Mouse (Mus musculus) left cerebral cortex, postnatal 4 days (tissue): ENCODE results near the gene Lactb. TPM values are rescaled to one million over a fixed set of nuclear protein-coding genes. Genes with fewer than 3 reads are reported as not detected.
A peak's percentile ranks its signal among the peaks of the same experiment; 100 is the strongest.

ENCODE experiments used
- DNase-seq: peaks from one replicate; pipeline ENCODE4 v3.0.0-alpha.2; 2022
- intact Hi-C: fragments of 180-260 bp; cut with DNase I; formaldehyde crosslinking; loops from one replicate; pipeline ENCODE4 v1.15.1; 2025
- total RNA-seq, 2 experiments: library from RNA; stranded (reverse); gene quantifications; 2 replicates each; pipeline ENCODE4 v1.2.3; 2021

The Lactb gene
- total RNA-seq = 10 to 100 TPM; 15.9 to 19.4 TPM

DNA sequence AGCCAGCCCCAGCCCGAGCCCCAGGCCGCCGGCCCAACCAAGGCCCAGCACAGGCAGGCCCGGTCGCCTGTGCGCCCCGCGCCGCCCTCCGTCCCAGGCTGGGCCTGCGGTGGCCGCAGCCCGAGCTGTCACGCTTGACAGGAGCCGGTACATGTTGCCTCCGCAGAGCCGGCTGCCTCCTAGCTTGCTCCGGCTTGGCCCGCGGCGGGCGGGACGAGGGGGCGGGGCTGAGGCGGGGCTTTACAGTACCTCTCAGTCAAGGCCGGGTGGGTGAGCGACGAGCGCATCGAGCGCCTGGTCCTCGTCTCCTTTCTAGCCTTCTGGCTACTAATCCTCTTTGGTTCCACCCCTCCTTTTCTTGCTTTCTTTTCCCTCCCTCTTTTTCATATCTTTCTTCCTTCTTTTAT lies at the start of gene Lactb:
Lactb (minus strand) TSS at position 246 of the 407 bp plus-strand sequence.
- intact Hi-C loops = loop anchor here (10.0 kb wide), 1 partner anchor 460 kb away; the partner anchor contains the start of gene Fbxl22
- peak; percentile 97 for DNase-seq

GRCm38 (mm10) chr9:67023371-67023770 lies 48.1 kb upstream of the Lactb start:
- no peak for DNase-seq
- intact Hi-C loops = no loop called here

DNA sequence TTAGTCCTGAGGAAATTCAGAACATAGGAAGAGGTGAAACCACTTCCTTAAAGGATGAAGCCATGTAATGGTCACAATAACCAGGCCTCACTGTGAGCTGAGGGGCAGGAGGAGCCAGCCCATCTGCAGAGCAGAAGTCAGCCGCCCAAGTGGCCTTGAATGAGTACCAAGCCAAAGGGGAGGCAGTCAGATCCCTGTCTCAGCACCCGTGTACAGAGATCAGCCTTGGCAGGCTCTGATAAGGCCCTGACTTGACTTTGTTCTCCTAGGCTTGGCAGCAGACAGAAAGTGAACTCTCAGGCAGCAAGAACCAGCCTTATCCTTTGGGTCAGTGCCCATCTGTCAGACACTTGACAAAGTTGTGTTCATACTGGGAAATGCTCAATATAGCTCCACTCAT lies 44.8 kb upstream of the Lactb start:
- intact Hi-C loops = no loop called here
- no peak for DNase-seq

DNA sequence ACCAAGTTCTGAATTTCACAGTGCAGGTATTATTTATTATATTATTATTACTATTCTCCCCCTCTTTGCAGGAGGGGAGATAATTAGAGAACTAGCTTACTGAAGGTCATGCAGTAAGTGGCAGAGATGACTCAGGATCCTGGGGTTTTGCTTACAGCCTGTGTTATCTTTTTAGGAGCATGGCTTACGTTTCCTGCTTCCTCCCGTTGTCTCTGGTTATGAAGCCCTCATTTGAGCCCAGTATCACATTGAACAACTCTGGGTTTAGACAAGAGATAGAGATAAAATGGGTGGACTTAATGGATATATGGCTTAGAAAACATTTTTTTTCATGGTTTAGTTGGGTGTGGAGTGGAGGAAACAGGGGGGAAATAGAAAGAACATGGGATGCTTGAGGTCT lies 38.2 kb upstream of the Lactb start:
- no peak for DNase-seq
- intact Hi-C loops = no loop called here

- intact Hi-C loops = no loop called here
These were observed 37.2 kb upstream of the Lactb start for GRCm38 (mm10) chr9:67012470-67012869.

GRCm38 (mm10) chr9:67011483-67011882 lies 36.2 kb upstream of the Lactb start:
- no peak for DNase-seq
- intact Hi-C loops = no loop called here

More at GRCm38 (mm10) chr9:67012470-67012869, 37.2 kb upstream of the Lactb start:
- DNase-seq = peak; percentile 76

DNA sequence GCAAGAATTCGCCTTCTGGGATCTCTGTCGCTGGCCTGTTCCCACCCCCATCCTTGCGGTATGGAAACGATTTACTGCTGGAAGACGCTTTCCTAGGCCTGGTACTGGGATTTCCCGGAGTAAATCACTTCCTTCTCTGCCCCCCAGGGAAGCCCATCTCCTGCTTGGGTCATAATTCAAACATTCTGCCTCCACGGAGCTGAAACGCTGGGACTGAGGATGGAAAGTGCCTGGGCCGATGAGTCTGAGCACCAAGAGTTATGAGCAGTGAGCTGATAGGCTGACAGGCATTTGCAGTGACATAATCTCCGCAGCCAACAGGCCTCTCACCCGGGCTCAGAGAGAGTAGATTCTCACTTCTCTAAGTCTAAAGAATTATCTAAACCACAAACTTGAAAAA lies 33.5 kb upstream of the Lactb start:
- intact Hi-C loops = no loop called here
- DNase-seq = no peak

DNA sequence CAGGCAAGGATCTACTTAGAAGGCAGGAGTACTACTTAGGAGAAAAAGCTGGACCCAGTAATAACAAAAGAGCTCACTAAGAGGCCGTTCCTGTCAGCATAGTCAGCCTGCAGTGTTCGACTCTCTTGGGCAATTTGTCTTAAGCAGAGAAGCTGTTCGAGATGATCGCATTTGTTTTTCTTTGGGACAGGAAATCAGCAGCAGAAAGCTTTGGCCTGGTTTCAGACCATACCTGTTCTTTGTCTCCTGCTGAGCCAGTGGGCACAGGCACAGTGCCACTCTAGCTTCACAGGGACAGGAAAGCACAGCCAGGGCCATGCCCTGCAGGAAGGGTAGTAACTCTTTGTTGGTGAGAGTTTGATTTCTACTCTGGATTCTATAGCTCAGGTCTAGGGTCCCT lies 31.1 kb upstream of the Lactb start:
- DNase-seq = no peak
- intact Hi-C loops = no loop called here

- intact Hi-C loops = no loop called here
- peak; percentile 65 for DNase-seq
These were observed 30.0 kb upstream of the Lactb start for GRCm38 (mm10) chr9:67005161-67005742.

DNA sequence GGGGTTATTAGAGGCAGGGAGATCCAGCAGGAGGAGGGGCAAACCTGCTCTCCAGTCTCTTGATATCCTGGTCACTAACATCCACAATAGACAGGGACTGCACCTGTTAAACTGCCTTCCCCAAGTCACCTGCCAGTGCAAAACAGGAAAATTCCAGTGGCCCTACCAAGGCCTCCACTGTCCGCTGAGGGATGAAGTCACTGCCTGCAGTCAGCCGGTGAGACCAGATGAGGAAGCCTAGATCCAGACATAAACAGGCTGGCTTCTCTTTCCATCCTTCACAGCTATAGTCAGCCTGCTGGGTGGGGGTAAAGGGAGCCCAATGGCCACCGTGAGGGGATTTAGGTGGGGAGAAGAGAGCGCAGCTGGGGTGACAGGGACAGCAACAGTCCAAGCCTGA lies 28.4 kb upstream of the Lactb start:
- no peak for DNase-seq
- intact Hi-C loops = loop anchor here (5.0 kb wide), 1 partner anchor 39 kb away; no protein-coding TSS in a partner anchor

DNA sequence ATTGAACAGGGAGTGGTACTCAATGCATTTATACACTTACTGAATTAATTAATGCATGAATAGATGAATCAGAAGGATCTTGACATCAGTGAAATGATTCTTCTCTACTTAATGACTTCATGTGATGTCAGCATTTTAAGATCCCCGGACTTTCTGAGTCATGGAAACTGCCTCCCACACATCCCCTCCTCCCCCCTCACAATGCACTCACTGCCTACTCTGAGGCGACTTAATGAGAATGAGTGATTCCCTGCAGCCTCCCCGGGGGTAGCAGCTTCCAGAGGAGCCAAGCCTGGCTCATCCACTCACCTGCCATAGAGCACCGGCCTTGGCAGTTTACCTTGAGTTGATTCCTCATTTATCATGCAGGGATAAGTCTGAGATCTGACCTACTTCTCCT lies 27.9 kb upstream of the Lactb start:
- no peak for DNase-seq
- intact Hi-C loops = loop anchor here (5.0 kb wide), 1 partner anchor 39 kb away; no protein-coding TSS in a partner anchor

DNA sequence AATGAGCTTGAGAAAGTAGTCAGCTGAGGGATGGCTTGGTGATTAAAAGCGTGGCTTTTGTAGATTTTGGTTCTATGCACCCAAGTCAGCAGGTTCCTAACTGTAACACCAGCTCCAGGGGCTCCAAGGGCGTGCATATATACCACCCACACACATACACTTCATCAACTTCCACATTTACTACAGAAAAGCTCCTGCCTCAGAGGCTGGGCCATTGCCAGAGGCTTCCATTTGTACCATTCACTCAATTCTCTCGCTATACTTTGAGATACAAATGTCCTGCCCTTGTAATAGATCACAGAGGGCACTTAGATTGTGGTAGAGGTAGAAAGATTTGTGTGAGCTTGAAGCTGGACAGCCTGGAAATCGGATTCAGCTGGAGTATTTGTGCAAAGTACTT lies 26.2 kb upstream of the Lactb start:
- DNase-seq = no peak
- intact Hi-C loops = loop anchor here (5.0 kb wide), 1 partner anchor 41 kb away; no protein-coding TSS in a partner anchor

GRCm38 (mm10) chr9:67001050-67001449 lies 25.8 kb upstream of the Lactb start:
- peak; percentile 81 for DNase-seq
- intact Hi-C loops = loop anchor here (5.0 kb wide), 1 partner anchor 41 kb away; no protein-coding TSS in a partner anchor

GRCm38 (mm10) chr9:66999698-67000097 lies 24.4 kb upstream of the Lactb start:
- intact Hi-C loops = loop anchor here (5.0 kb wide), 1 partner anchor 43 kb away; no protein-coding TSS in a partner anchor
- no peak for DNase-seq

GRCm38 (mm10) chr9:66991750-66992410 lies 16.6 kb upstream of the Lactb start:
- intact Hi-C loops = no loop called here
- DNase-seq = no peak

DNA sequence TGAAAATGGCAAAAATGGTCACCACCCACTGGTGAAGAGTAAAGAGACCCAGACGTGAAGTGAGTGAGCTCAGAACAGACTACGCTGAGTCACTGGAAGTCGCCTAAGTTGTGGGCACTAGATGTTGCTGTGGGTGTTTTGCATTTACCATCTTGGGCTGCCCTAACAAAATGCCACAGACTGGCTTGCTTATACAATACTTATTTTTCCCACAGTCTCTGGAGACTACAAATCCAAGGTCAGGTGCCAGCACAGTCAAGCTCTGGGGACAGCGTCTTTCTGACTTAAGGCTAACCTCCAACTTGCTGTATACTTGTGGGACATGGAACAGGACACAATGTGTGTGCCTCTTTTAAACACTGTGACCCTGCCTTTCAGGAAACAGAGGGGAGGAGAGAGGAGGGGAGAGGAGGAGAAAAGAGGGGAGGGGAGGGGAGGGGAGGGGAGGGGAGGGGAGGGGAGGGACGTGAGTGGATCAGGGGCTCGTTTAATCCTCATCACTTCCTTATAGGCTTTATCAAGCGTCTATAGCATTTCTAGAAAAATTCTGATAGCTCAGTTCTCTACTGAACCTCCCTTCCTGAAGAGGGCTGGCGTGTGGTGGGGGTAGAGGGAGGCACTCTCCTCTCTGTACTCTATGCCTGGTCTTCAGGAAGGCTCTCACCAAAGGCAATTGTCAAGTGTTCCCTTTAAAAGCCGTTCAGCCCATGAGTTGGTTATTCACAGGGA lies 15.9 kb upstream of the Lactb start:
- no peak for DNase-seq

GRCm38 (mm10) chr9:66990046-66990445 lies 14.8 kb upstream of the Lactb start:
- intact Hi-C loops = no loop called here
- DNase-seq = no peak

More for the DNA sequence above, 15.9 kb upstream of the Lactb start:
- intact Hi-C loops = no loop called here

DNA sequence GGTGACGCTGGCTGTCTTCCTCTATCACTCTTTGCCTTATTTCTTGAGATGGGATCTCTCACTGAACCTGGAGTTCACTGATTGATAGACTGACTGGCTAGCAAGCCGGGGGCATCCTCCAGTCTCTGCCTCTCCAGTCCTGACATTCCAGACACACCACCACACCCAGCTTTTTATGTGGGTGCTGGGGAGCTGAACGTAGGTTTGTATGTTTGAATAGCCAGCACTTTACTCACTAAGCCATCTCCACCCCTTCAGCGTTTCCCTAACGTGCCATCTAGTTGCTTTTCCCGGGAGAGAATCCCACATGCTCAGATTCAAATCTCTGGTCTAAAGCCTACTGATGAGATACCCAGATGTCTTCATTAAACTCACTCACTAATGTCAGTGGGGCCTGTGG lies 14.3 kb upstream of the Lactb start:
- intact Hi-C loops = no loop called here
- no peak for DNase-seq

DNA sequence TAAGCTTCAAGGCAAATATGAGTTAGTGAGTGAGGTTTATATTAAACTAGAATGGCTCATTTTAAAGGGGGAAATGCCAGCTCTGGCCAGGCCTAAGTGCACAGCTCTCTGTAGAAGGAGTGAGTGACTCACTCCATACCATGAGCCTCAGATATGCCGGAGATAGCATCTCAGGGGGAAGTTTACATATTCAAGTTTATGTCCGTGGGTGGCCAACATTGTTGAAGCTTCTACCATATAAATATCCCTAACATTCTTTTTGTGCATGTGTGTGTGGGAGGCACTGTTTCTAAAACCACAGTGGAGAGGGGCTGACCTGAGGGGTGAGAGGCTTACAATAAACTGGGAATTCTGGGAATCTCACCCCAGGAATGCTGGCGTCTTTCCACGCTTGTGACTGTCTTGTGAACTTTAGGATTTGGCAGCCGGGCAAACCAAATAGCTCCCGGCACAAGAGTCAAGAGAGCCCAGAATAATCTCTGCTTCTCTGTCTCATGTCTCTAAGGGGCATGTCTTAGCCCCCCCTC lies 13.7 kb upstream of the Lactb start:
- intact Hi-C loops = no loop called here
- peak; percentile 13 for DNase-seq

DNA sequence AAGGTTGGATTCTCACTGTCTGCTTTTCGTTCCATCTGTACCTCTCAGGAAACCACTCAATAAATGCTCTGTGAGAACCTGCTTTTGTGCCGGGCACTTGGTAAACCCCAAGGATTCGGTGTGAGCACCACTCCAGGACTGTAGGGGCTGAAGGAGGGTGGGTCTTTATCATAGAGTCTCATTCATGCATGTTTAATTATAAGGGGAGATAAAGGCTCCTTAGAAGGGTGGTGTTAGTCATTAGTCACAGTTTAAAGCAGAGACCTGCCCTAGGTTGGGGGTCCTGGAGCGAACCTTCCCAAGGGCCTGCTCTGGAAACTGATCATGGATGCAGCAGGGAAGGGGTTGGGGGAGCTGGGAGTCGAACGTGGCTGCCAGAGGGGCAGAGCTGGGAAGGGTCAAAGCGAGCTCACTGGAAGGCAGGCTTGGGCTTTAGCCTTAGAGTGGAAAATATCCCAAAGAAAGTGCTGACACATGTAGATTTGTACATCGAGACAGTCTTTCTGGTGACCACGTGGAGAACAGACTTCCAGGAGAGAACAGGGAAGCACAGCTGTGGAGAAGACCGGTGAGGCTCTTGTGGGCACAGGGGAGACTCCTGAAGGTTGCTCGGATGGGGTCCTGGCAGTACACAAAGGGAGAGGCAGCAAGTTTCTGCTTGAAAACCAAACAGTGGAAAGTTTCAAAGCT lies 13.1 kb upstream of the Lactb start:
- intact Hi-C loops = no loop called here
- DNase-seq = no peak

DNA sequence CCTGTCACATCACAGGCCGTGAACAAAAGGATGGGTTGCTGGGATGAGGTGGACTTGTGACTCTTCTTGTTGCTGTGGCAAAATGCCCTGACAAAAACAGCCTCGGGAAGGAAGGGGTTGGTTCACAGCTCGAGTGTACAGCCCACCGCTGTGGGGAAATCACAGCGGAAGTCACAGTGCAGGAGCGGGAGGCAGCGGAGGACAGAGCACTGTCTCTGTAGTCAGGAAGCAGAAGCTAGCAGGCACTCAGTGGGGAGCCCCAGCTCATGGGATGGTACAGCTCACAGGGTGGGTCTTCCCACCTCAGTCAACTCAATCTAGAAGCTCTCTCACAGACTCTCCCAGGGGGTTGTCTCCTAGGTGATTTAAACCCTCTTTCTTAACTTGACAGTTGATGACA lies 10.1 kb upstream of the Lactb start:
- DNase-seq = no peak
- intact Hi-C loops = no loop called here
